Mouse (Mus musculus) erythroblast, embryonic 14.5 days (primary cell): ENCODE measurements around the gene Trrap. TPM values are rescaled to one million over a fixed set of nuclear protein-coding genes. Genes with fewer than 3 reads are reported as not detected.

ENCODE experiments used
- H3K27me3 ChIP-seq: 2 replicates; pipeline ENCODE4 v1.6.1; 2012; ENCODE audit warnings: inconsistent platforms; ENCODE audit not compliant: control insufficient read depth
- H3K36me3 ChIP-seq: 2 replicates; pipeline ENCODE4 v1.6.1; 2012; ENCODE audit warnings: mild to moderate bottlenecking, inconsistent platforms; ENCODE audit not compliant: control insufficient read depth
- H3K4me1 ChIP-seq: 2 replicates; pipeline ENCODE4 v1.6.1; 2012; ENCODE audit warnings: inconsistent platforms; ENCODE audit not compliant: control insufficient read depth
- H3K4me3 ChIP-seq: replicated peaks from 2 replicates; pipeline ENCODE3; 2012; ENCODE audit warnings: moderate library complexity, mild to moderate bottlenecking, inconsistent platforms
- H3K9me3 ChIP-seq: 2 replicates; pipeline ENCODE4 v1.6.1; 2012; ENCODE audit warnings: low read length, inconsistent platforms, mixed read lengths; ENCODE audit not compliant: control insufficient read depth
- GATA1 ChIP-seq: IDR thresholded peaks from 2 replicates; pipeline ENCODE4 v1.6.1; 2012; ENCODE audit warnings: low read length, inconsistent platforms, mixed read lengths
- TAL1 ChIP-seq: IDR thresholded peaks from 3 replicates; pipeline ENCODE4 v1.6.1; 2012; ENCODE audit warnings: low read length, inconsistent platforms, mixed read lengths
- polyA plus RNA-seq: library from polyadenylated mRNA; stranded (reverse); fragments of >175 nt; gene quantifications from 2 replicates; pipeline ENCODE4 v1.2.3, GENCODE M21; 2012

Gene Trrap
- polyA plus RNA-seq, 1 experiment = 2.9 TPM

- Histone ChIP-seq H3K4me1 (peaks cover 5% of the 10 kb centered on the region), H3K4me3 (no peak overlapping the region), H3K9me3 (no peaks in the 10 kb centered on the region), H3K27me3 (no peaks in the 10 kb centered on the region), H3K36me3 (no peaks in the 10 kb centered on the region; the same call in 1 of the 2 replicates)
- no peak for TF ChIP-seq GATA1
- TF ChIP-seq TAL1 = no peak
These were observed 107.7 kb downstream of the Trrap start for GRCm38 (mm10) chr5:144875227-144875626.

- H3K9me3 ChIP-seq = no peaks in the 10 kb centered on the region
- peaks cover 5% of the 10 kb centered on the region for H3K4me1 ChIP-seq
- H3K27me3 ChIP-seq = no peaks in the 10 kb centered on the region
- no peak for TF ChIP-seq TAL1
- no peak for TF ChIP-seq GATA1
- H3K36me3 ChIP-seq = no peaks in the 10 kb centered on the region; the same call in 1 of the 2 replicates
- H3K4me3 ChIP-seq = no peak overlapping the region
These were observed 108.4 kb downstream of the Trrap start for GRCm38 (mm10) chr5:144875892-144876291.

GRCm38 (mm10) chr5:144877021-144877420 is 109.5 kb downstream of the Trrap start:
- TF ChIP-seq TAL1 (no peak), GATA1 (no peak)
- no peaks in the 10 kb centered on the region; the same call in 1 of the 2 replicates for H3K36me3 ChIP-seq
- H3K4me3 ChIP-seq = no peak overlapping the region
- H3K4me1 ChIP-seq = peaks cover 5% of the 10 kb centered on the region
- H3K27me3 ChIP-seq = no peaks in the 10 kb centered on the region
- no peaks in the 10 kb centered on the region for H3K9me3 ChIP-seq

- no peaks in the 10 kb centered on the region for H3K4me1 ChIP-seq
- TF ChIP-seq GATA1 (no peak), TAL1 (no peak)
- no peaks in the 10 kb centered on the region; the same call in 1 of the 2 replicates for H3K36me3 ChIP-seq
- H3K9me3 ChIP-seq = no peaks in the 10 kb centered on the region
- no peak overlapping the region for H3K4me3 ChIP-seq
- H3K27me3 ChIP-seq = no peaks in the 10 kb centered on the region
These were observed 114.3 kb downstream of the Trrap start for GRCm38 (mm10) chr5:144881670-144882399.

- TF ChIP-seq TAL1 (no peak), GATA1 (no peak)
- H3K4me1 ChIP-seq = no peaks in the 10 kb centered on the region
- no peak overlapping the region for H3K4me3 ChIP-seq
- H3K36me3 ChIP-seq = no peaks in the 10 kb centered on the region; the same call in 1 of the 2 replicates
- H3K27me3 ChIP-seq = no peaks in the 10 kb centered on the region
- H3K9me3 ChIP-seq = no peaks in the 10 kb centered on the region
These were observed 117.2 kb downstream of the Trrap start for GRCm38 (mm10) chr5:144884629-144885217.

- Histone ChIP-seq H3K27me3 (no peaks in the 10 kb centered on the region), H3K36me3 (no peaks in the 10 kb centered on the region; the same call in 1 of the 2 replicates), H3K4me3 (no peak overlapping the region), H3K9me3 (no peaks in the 10 kb centered on the region), H3K4me1 (no peaks in the 10 kb centered on the region)
- TF ChIP-seq TAL1 (no peak), GATA1 (no peak)
These were observed 118.6 kb downstream of the Trrap start for GRCm38 (mm10) chr5:144885968-144886650.

GRCm38 (mm10) chr5:144891276-144891675 is 123.7 kb downstream of the Trrap start:
- H3K4me1 ChIP-seq = no peaks in the 10 kb centered on the region
- H3K27me3 ChIP-seq = no peaks in the 10 kb centered on the region
- H3K4me3 ChIP-seq = no peak overlapping the region
- TF ChIP-seq TAL1 (no peak), GATA1 (no peak)
- H3K9me3 ChIP-seq = no peaks in the 10 kb centered on the region
- H3K36me3 ChIP-seq = no peaks in the 10 kb centered on the region; the same call in 1 of the 2 replicates

GRCm38 (mm10) chr5:144897881-144898280 is 130.3 kb downstream of the Trrap start:
- Histone ChIP-seq H3K4me1 (no peaks in the 10 kb centered on the region), H3K9me3 (no peaks in the 10 kb centered on the region), H3K4me3 (no peak overlapping the region), H3K27me3 (no peaks in the 10 kb centered on the region), H3K36me3 (no peaks in the 10 kb centered on the region; the same call in 1 of the 2 replicates)
- no peak for TF ChIP-seq GATA1
- TF ChIP-seq TAL1 = no peak

GRCm38 (mm10) chr5:144898448-144899052 is 131.0 kb downstream of the Trrap start:
- TF ChIP-seq GATA1 = no peak
- TF ChIP-seq TAL1 = no peak
- Histone ChIP-seq H3K27me3 (no peaks in the 10 kb centered on the region), H3K9me3 (no peaks in the 10 kb centered on the region), H3K36me3 (no peaks in the 10 kb centered on the region; the same call in 1 of the 2 replicates), H3K4me3 (no peak overlapping the region), H3K4me1 (no peaks in the 10 kb centered on the region)
